Mouse (Mus musculus): ENCODE measurements around the gene Sema6c.
"Not testable (repeated sequence)": the region's sequence is repeated elsewhere in the genome, so short reads cannot be mapped to it uniquely, and the experiment has no call there.

Sema6c gene

DNA sequence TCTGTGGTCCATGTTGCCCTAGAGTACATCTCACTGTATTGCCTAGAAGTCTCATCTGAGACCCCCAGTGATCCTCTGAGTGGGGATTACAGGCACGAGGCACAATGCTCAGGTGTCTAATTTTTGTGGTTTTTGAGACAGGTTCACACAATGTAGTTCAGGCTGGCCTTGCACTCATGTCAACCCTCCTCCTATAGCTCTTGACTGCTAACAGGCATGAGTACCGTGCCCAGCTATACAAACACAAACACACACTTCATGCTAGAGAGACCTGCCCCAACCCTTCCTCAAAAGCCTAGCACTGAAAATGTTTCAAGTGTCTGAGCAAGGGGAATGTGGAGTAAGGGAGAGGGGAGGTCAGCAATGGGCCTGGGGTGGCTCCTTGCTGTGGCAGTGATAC is 25.8 kb downstream of the Sema6c start:
- DNase-seq (ENCODE audit: low spot score), result no peak

DNA sequence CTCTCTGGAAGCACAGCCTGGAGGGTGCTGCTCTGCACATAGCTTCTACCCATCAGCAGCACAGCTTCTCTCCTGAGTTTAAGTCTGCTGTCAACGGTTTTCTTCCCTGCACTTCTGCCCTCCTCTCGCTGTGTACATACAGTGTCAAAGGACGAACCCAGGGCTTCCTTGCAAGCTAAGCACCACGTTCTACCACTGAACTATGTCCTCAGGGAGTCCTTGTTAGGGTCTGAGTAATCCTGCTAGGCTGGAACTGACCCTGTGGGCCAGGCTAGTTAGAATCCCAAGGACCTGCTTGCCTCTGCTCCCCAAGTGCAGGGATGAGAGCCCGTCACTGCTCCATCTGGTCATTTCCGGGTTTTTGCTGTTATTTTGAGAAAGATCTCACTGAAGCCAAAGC is 26.6 kb downstream of the Sema6c start:
- no peak for DNase-seq (ENCODE audit: low spot score)

DNA sequence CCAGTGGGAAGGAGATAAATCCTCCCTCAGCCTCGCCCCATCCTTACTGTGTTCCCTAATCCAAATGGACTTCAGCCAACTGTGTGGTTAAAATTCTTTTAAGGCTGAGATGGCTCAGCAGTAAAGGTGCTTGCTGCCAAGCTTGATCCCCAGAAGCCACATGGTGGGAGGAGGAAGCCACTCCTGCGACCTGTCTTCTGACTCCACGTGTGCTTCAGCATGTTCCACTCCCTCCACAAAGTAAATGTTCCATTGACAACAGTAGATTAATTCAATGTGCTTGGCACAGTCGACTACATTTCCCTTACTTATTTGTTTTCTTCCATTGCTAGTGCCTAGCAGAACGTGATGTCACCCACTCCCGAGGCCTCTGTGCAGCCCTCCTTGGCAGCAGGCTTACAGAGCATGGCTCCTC is 34.5 kb downstream of the Sema6c start:
- no peak for DNase-seq (ENCODE audit: low spot score)

DNA sequence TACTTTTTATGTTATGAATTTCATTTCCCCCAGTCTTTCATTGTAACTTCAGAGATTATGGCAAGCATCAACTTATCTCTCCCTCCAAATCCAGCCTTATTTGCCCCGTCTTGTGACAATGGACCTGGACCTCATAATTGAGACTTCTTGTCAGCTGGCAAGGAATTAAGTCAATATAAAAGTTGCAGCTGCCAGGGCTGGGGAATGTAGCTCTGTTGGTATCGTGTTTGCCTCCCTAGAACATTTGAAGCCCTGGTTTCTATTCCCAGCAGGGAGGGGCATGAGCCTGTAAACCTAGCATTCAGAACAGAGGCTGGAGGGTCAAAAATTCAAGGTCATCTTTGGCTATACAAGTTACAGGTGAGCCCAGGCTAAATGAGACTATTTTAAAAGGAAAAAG is 35.5 kb downstream of the Sema6c start:
- no peak for DNase-seq (ENCODE audit: low spot score)

DNA sequence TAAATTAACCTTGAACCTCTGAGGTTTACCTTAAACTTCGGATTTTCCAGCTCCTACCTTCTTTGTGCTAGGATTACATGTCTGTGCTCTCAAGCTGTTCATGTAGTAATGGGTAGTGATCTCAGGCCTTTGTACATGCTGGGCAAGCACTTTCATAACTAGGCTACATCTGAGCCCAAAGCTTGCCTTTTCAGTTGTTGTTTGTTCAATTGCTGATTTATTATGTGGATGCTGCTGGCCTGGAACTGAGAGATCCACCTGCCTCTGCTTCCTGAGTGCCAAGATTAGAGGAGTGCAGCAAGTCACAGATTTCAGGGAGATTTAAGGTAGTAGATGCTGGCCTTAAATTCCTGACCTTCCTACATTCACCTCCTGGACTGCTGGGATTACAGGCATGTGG is 38.8 kb downstream of the Sema6c start:
- DNase-seq (ENCODE audit: low spot score), result no peak

DNA sequence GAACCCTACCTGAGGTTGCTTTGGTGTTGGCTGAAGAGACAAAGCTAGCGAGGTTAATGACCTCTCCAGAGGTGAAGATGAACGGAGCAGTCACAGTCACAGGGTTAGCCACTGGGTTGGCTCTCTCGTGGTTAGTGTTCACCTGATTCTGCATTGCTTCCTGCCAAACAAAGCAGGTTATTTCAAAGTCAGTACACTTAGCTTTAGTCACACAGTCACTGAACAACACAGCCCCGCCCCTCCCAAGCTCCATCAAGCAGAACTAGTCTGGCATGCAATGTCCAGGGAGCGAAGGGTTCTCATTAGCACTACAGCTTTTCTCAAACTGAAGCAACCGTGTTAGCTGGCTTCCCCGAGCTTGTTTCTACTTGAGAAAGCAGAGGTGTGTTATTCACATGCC is 39.9 kb downstream of the Sema6c start:
- DNase-seq (ENCODE audit: low spot score), result no peak

DNA sequence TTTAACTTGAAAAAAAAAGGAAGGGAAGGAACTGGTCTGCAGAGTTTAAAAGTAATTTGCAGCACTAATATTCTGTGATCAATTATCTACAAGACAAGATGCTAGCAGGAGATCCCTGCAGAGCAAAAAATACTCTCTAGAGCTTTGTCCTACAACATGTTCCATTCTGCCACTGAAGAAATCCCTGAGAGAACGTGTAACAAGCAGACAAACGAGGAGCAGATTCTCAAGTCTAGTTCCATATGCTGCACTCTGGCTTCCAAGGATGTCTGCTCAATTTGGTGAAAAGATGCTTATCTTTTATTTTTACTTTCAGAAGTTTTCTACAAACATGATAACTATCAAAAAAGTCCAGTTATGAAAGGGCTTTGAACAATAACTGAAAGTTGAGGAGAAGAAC is 40.3 kb downstream of the Sema6c start:
- no peak for DNase-seq (ENCODE audit: low spot score)

DNA sequence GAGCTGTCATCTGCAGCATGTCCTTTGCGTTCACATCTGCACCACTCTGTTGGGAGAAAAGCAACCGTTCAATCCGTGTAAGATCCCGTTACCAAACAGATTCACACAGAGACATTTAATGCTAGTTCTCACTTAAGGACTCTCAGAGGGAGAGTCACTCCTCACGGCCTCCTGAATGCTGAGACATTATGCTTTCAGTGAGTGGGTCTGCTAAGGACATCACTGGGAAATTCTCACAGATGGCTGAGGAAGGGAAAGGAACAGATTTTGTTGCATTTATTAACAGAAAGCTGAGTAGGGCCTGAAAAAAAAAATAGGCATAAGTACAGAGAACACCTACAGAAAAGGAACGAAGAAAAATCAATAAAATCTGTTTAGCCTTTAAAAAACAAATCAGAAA is 43.6 kb downstream of the Sema6c start:
- DNase-seq (ENCODE audit: low spot score), result no peak

DNA sequence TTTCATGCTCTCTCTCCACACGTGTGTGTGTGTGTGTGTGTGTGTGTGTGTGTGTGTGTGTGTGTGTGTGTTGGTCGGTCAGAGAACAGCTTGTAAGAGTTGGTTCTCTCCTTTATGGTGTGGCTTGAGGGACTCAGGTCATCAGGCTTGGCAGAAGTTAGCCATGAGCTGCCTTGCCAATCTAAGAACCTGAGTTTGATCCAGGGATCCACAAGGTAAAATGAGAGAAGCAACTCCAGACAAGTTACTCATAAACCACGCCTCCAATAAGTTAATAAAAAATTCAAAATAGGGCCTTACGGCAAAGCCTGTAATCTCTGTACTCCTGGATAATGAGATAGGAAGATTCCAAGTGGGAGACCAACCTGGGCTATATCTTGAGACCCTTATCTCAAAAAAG is 48.0 kb downstream of the Sema6c start:
- DNase-seq (ENCODE audit: low spot score), result no peak

DNA sequence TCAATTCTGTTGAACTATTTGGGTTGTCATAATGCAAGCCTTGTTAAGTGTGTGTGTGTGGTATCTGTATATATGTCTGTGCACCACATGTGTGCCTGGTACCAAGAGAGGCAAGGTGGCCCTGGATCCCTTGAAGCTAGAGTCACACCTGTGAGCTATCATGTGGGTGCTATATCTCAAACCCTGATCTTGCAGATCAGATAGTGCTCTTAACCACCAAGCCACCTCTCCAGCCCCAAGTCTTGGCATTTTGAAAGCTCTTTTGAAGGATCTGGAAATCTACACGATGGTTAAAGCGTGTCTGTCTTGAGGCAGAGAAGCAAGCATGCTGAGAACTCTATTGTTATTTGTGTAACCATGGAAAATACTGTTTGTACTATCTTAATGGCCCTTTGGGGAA is 50.3 kb downstream of the Sema6c start:
- no peak for DNase-seq (ENCODE audit: low spot score)

DNA sequence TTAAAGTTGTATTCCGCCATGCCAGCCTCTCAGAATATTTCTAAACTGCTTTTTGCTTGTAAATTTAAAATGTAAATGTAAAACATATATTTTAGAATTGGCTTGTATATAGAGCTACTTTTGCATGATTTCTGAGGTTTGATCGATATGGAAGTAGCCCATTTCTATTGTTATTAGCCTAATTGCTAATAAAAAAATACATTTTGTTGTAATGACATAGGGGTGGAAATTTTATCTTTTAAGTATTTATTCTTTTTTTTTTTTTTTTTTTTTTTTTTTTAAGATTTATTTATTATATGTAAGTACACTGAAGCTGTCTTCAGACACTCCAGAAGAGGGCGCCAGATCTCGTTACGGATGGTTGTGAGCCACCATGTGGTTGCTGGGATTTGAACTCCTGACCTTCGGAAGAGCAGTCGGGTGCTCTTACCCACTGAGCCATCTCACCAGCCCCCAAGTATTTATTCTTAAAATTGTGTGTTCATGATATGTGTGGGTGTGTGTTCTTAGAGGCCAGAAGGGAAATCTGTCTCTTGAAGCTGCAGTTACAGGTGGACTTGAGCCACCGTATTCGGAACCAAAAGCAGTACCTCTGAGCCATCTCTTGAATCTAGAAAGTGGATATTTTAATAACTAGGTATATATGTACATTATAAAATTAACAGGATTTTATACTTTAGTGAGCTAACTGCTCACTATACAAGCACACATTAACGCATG is 52.8 kb downstream of the Sema6c start:
- DNase-seq (ENCODE audit: low spot score), result not testable (repeated sequence)

DNA sequence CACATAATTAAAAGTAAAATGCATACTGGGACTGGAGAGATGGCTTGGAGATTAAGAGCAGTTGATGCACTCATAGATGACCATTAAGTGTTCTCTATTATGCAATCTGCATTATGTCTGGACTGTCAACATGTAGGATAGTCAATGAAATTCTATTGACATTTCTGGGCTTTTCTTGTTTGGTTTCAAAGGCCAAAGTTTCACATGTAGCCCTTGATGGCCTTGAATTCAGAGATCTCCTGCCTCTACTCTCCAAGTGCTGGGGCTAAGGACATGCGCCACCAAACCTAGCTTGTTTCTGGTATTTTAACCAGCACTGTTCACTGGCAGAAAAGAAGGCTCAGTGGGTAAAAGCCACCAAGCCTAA is 53.3 kb downstream of the Sema6c start:
- DNase-seq (ENCODE audit: low spot score), result no peak

DNA sequence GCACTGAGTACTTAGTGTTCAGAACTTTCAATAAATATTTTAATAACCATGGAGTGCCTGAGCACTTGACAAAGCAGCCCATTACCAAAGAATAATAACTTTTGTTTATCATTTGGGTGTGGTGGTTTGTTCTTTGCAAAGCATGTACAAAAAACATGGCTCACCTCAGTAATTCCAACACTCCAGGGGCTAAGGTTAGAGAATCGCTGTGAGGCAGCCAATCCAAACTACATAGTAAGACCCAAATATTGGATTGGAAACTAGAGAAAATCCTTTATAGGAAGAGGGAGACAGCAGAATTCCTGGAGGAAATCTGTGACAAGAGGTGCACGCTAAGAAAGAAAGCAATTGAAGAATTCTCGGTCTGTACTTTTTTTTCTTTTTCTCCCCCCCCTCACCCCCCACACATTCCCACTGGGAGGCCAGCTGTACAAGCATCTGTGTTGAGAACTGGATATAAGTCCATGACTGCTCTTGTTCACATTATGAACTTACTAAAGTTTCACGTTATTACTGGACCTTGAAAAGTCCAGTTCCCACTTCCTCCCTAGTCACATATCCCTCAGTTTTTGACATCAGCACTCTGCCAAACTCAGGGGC is 56.5 kb downstream of the Sema6c start:
- DNase-seq (ENCODE audit: low spot score), result no peak

DNA sequence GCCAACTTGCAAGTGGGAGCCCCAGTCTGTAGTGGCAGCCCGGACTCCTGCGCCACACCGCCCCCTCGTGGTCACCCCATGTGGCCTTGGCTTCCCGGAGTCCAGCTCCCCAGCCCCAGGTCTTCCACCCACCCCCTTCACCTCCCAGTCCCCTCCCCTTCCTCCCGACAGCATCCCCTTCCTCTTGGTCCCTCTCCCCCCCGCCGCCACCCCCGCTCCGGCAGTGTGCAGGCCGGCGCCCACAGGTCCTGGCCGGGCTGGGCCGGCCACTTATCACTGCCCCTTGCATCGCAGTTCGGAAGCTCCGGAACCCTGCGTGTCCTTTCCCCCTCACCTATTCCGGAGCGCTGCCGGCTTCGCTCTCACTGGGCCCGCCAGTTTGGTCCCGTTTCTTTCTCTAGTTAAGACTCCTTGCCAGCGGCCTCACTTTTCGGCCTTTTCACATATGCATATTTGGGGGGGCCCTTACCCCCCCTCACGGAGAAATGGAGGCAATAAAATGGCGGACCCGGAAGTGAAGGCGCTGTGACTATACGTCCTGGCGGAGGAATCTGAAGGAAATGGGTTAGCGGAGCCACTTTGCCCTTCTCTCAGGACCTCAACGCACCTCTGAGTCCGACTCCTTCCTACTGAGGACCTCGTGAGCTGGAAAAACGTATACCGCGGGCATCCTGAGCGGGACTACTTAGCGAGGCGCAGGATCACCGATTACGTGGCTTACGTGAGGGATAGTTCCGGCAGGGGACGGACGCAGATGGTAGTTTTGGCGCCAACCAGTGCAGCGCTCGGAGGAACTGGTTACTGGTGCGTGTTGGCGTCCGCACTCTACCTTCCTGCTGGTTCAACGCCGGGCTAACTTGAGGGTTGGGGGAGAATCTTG is 57.2 kb downstream of the Sema6c start, which contains the start of gene Gabpb2:
Gabpb2 (minus strand) TSS at position 662 of the 880 bp plus-strand sequence.
- peak; percentile 84 for DNase-seq (ENCODE audit: low spot score)

DNA sequence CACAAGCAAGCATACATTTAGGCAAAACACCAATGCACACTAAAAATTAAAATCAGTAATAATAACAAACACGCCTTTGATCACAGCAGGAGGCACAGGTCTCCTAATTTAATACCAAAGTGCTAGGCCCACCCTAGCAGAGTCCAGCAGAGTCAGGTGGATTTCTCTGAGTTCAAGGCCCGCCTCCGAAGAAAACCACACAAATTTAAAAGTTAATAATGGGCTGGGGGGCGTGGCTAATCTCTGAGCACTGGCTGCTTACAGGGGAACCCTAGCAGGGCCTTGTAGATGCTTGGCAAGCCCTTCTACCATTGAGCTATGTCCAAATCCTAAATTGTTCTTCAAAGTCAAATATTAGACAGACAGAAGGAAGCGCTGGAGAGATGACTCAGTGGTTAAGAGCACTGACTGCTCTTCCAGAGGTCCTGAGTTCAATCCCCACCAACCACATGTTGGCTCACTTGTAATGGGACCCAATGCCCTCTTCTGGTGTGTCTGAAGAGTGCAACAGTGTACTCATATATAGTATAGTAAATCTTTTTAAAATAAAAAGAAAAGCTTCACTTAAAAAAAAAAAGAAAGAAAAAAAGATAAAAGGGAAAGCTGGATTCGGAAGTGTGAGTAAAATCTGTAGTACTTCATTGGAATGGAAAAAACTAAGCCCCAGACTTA is 58.3 kb downstream of the Sema6c start:
- no peak for DNase-seq (ENCODE audit: low spot score)

DNA sequence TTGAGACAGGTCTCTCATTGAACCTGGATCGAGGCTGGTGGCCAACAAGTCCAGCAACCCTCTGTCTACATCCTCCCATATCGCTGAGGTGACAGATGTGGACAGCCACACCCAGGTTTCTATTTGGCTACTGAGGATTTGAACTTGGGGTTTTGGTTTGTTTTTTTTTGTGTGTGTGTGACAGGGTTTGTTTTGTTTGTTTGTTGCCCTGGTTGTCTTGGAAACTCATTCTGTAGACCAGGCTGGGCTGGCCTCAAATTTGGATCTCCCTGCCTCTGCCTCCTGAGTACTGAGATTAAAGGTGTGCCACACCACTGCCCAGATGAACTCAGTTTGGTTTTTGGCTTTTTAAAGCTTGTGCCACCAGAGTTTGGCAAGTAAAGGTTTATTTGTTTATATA is 62.8 kb downstream of the Sema6c start:
- DNase-seq (ENCODE audit: low spot score), result no peak

Data from left cerebral cortex, adult 11 months (tissue).